Mouse (Mus musculus): Measurements from ENCODE around the gene Olfr596.
"Not testable (repeated sequence)": the region's sequence is repeated elsewhere in the genome, so short reads cannot be mapped to it uniquely, and the experiment has no call there.

Olfr596 gene

GRCm38 (mm10) chr7:103305348-103305747 is at the start of gene Olfr596:
Olfr596 (plus strand) TSS chr7:103305648.
- DNase-seq (ENCODE audit: low spot score), result not testable (repeated sequence)

GRCm38 (mm10) chr7:103316015-103316414 is 10.6 kb downstream of the Olfr596 start, which contains the start of gene Olfr597:
Olfr597 (plus strand) TSS chr7:103316315.
- DNase-seq (ENCODE audit: low spot score), result not testable (repeated sequence)

GRCm38 (mm10) chr7:103323268-103323667 is 17.8 kb downstream of the Olfr596 start, which contains the start of gene Olfr598:
Olfr598 (plus strand) TSS chr7:103323568.
- DNase-seq (ENCODE audit: low spot score), result no peak

- DNase-seq (ENCODE audit: low spot score), result no peak
Observed at GRCm38 (mm10) chr7:103335617-103336016, 30.2 kb downstream of the Olfr596 start, which contains the start of gene Olfr599. Olfr599 (plus strand) TSS chr7:103335917.

GRCm38 (mm10) chr7:103349569-103349968 is 44.1 kb downstream of the Olfr596 start, which contains the start of gene Olfr600:
Olfr600 (minus strand) TSS chr7:103349669.
- no peak for DNase-seq (ENCODE audit: low spot score)
